Mouse (Mus musculus) left cerebral cortex, postnatal 4 days (tissue): ENCODE measurements around the gene Hdac1. TPM values are rescaled to one million over a fixed set of nuclear protein-coding genes. Genes with fewer than 3 reads are reported as not detected.

ENCODE experiments used
- DNase-seq: peaks from one replicate; pipeline ENCODE4 v3.0.0-alpha.2; 2022
- intact Hi-C: fragments of 180-260 bp; cut with DNase I; formaldehyde crosslinking; loops from one replicate; pipeline ENCODE4 v1.15.1; 2025
- total RNA-seq, 2 experiments: library from RNA; stranded (reverse); gene quantifications; 2 replicates each; pipeline ENCODE4 v1.2.3; 2021

Hdac1 gene
- total RNA-seq: 10 to 100 TPM; 39.8 to 43.5 TPM

GRCm38 (mm10) chr4:129542592-129543141 lies at the start of gene Hdac1:
Gene Hdac1 (minus strand): TSS chr4:129542713.
- intact Hi-C loops: no loop called here
- DNase-seq: peak; percentile 100

- intact Hi-C loops: no loop called here
- no peak for DNase-seq
Observed at GRCm38 (mm10) chr4:129588865-129589264, 46.4 kb upstream of the Hdac1 start.

- intact Hi-C loops: no loop called here
- DNase-seq: no peak
Observed at GRCm38 (mm10) chr4:129586943-129587342, 44.4 kb upstream of the Hdac1 start.

DNA sequence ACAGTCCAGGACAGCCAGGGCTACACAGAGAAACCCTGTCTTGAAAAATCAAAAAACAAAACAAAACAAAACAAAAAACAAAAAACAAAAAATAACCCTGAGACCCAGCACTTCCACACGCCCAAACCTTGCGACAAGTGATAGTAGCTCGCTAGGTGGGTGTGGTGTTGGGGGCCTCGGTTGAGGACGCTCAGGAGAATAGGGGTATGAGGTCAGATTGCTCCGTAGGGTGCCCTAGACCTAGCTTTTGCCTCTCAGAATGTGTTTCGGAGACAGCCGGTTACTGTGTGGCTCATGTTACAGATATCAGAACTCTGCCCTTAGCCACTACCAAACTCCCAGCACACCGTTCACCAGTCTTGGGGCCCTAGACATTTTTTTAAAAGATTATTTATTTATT lies 43.3 kb upstream of the Hdac1 start:
- intact Hi-C loops: no loop called here
- DNase-seq: no peak

DNA sequence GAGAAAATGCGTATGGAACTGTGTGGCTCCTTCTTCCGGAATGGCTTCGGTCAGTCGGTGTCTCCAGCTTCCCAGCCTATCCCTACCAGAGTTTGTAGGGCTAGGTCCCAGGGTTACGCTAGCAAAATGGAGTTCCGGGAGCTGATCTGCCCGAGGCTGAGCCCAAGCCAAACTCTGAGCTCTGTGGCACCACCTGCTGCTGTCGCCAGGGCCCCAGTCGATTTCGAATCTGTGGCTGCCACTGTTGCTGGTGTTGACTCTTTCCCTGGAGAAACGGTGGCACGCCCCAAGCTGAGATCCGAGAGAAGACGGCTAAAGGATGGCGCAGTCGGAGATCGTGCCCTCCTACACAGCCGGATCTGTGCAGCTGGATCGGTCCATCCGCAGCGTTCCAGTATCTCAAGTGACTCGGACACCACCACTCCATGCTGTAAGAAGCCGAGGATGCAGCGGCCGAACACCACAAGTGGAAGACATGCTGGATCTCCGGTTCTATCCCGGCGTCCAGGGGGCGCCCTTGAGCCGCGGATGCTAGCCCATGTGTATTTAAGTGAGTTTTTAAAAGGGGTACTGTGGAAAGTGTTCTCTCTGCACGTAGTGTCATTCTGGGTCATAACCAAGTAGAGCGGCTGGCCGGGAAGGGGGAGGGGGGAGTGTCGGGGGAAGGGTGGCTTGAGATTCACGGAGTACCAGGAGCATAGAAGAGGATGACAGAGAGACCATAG lies 42.5 kb upstream of the Hdac1 start:
- DNase-seq: peak; percentile 84
- intact Hi-C loops: no loop called here

GRCm38 (mm10) chr4:129584370-129584769 lies 41.9 kb upstream of the Hdac1 start:
- no peak for DNase-seq
- intact Hi-C loops: no loop called here

- no peak for DNase-seq
- intact Hi-C loops: no loop called here
Observed at GRCm38 (mm10) chr4:129582251-129582650, 39.7 kb upstream of the Hdac1 start.

DNA sequence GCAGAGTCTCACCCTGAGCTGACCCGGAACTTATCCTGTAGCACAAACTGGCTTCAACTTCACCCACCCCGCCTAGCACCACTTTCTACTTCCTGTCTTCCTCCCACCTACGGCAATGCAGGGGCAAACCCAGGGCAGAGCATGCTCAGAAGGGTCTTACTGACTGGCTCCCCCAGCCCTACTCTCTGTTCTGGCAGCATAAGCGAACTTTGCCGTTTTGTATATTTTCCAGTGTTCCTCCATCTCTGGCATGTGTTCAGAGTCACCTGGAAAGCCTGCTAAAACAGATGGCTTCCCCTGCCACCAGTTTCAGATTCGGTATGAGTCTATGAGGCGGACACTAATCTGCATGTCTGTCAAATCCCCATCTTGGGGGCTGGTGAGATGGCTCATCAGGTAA lies 37.8 kb upstream of the Hdac1 start:
- DNase-seq: peak; percentile 8
- intact Hi-C loops: no loop called here

GRCm38 (mm10) chr4:129578466-129578865 lies 36.0 kb upstream of the Hdac1 start, which contains the start of gene Fam167b:
Gene Fam167b (minus strand): TSS chr4:129578549.
- intact Hi-C loops: no loop called here
- DNase-seq: no peak

GRCm38 (mm10) chr4:129577688-129578087 lies 35.2 kb upstream of the Hdac1 start:
- no peak for DNase-seq
- intact Hi-C loops: no loop called here

DNA sequence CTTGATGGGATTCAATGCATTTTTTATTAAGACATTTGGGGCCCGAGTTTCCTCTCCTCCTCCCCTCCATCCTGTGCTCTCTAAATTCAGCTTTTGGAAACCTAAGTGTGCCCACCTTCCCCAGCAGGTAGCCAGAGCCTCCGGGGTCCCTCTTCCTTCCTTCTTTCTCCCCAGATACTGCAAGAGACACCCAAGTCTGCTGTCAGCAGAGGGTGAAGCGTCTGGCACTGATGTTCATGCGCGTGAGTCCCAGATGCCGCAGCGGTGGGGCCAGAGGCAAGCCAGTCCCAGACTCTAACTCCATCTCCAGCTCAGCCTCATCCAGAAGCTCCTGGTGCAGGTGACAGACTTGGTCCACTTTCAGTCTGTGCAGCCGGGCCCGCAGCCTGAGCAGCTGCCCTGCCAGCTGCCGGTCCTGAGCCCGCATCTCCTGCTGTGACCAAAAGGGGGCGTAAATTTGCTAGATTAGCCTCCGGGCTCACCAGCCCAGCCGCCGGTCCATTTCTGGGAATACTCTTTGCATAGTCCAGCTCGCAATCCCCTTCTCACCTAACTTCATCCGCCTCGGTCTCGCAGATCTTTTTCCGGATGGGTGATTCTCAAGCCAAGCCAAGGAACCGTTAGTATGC lies 34.5 kb upstream of the Hdac1 start:
- intact Hi-C loops: no loop called here
- DNase-seq: peak; percentile 81

DNA sequence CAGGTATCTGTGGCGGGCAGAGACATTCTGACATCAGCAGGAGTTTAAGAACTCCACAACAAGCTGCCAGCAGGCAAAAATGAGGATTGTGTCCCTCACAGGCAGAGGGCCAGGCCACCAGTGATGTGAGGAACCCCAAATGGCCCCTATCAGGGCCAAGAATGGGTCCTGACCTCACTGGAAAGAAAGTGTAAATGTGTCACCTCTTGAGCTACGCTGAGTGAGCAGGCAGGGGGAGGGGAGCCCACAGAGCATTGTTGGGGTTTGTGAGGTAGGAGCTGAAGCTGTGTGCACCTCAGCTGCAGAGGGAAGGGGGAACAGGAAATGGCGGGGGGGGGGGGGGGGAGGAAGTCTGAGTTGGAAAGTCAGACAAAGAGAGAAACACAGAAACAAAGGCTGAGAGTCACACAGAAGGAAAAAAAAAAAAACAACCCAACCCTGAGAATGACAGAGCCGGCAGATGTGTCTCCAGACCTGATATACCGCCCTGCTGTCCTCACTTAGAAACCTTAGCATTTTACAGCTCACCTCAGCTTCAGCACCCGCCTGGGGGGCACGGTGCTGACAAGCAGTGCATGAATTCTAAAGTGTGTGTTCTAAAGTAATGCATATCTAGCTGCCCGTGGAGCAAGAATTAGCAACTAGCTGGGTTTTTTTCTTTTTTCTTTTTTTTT lies 32.8 kb upstream of the Hdac1 start:
- intact Hi-C loops: no loop called here
- no peak for DNase-seq

- intact Hi-C loops: no loop called here
- DNase-seq: no peak
Observed at GRCm38 (mm10) chr4:129573430-129573829, 30.9 kb upstream of the Hdac1 start, which contains the start of gene Lck. Gene Lck (minus strand): TSS chr4:129573641.

GRCm38 (mm10) chr4:129573093-129573370 lies 30.5 kb upstream of the Hdac1 start:
- no peak for DNase-seq
- intact Hi-C loops: no loop called here

DNA sequence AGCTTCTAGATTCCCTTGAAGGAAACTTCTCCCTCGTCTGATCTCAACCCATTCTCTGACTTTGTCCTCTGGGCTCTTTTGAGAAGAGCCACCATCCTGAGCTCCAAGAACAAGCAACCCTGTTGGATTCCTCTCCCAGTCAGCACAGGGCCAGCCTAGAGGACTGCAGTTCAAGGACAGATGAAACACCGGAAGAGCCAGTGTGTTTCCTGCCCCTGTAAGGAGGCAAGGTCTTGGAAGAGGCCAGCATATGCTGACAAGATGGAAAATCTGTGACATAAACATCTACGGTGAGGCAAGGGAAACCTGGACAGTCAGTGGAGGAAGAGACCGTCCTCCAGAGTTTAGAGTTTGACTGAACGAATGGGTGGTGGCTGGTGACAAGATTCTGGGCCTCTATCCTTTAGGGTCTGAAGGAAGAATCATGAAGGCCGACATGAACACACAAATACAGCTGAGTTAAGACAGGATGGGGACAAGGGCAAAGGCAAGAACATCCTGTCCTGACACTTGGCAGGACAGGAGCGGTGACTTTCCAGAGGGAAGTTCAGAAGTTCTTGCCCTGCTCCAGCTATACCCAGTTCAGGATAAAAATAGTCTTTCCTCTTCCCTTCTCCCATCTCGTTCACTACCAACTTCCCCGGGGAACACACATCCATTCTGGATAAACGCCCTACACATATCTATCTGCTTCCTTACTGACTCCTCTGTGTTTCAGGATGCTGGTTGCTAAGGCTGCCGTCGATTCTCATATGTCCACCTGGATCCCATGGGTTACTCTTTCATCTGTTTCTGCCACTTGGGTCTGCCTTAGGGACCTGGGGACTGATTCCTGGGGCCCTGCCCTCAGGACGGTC lies 30.0 kb upstream of the Hdac1 start:
- intact Hi-C loops: no loop called here
- no peak for DNase-seq

- intact Hi-C loops: no loop called here
Observed at GRCm38 (mm10) chr4:129571551-129572084, 29.1 kb upstream of the Hdac1 start.

GRCm38 (mm10) chr4:129570028-129570427 lies 27.5 kb upstream of the Hdac1 start:
- DNase-seq: no peak
- intact Hi-C loops: no loop called here

More at GRCm38 (mm10) chr4:129571551-129572084, 29.1 kb upstream of the Hdac1 start:
- no peak for DNase-seq

GRCm38 (mm10) chr4:129568366-129568765 lies 25.9 kb upstream of the Hdac1 start:
- no peak for DNase-seq
- intact Hi-C loops: no loop called here

- intact Hi-C loops: no loop called here
- no peak for DNase-seq
Observed at GRCm38 (mm10) chr4:129565139-129565538, 22.6 kb upstream of the Hdac1 start.

DNA sequence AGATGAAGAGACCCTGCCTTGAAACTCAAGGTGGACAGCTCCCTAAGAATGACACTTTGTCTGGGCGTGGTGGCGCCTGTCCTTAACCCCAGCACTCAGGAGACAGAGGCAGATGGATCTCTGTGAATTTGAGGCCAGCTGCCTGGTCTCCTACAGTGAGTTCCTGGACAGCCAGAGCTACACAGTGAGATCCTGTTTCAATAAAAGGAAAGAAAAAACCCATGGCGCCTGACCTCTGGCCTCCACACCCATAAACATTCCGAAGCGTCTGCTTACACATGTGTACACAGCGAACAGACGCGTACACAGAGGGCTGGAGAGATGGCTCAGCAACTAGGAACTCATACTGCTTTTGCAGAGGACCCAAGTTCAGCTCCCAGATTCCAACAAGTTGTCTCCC lies 21.2 kb upstream of the Hdac1 start:
- no peak for DNase-seq
- intact Hi-C loops: no loop called here
